Mouse (Mus musculus): ENCODE measurements around the gene 2810004N23Rik. TPM values are rescaled to one million over a fixed set of nuclear protein-coding genes. Genes with fewer than 3 reads are reported as not detected.

2810004N23Rik gene
- polyA plus RNA-seq, 2 experiments, result 13.5 to 17.9 TPM

DNA sequence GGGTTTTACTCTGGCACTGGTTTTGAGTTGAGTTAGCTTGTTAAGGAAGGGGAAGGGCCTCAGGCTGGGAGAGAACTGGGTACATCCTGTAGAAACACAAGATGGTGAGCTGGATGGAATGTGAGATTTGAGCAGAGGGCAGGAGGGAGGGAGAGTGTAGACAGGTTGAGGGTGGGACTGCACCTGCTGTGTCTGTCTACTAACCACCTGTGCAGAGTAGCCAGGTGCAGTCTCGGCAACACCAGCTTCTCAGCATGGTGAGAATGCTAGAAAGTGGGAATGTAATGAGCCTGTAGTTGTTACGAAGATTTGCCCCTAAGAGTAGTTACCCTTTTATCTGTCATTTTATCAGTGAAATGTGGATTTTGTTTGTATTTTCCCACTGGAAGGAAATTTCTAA is 42.6 kb upstream of the 2810004N23Rik start:
- no peaks in the 10 kb centered on the region for H3K27me3 ChIP-seq (ENCODE audit: control insufficient read depth, insufficient read depth, low read length)
- H3K4me2 ChIP-seq (ENCODE audit: low read depth), result no peak overlapping the region
- TF ChIP-seq CTCF (IDR thresholded peaks at IDR 0.05; ENCODE audit: low read depth) (no peak), EP300 (IDR thresholded peaks at IDR 0.05; ENCODE audit: low read depth) (no peak)
- H3K9me3 ChIP-seq (ENCODE audit: control insufficient read depth, low read length), result no peaks in the 10 kb centered on the region
- WGBS (ENCODE audit: insufficient replicate concordance), result 78% methylated on average over 2 of the region's 2 CpGs
- DNase-seq (ENCODE audit: low read depth in 3 of 3, low spot score in 3 of 3), result no peak
- no peak overlapping the region for H3K4me3 ChIP-seq (ENCODE audit: insufficient read depth in 1 of 2, low read depth in 2 of 2, low read length in 2 of 2)
- peaks cover 59% of the 10 kb centered on the region for H3K36me3 ChIP-seq (replicated peaks; ENCODE audit: control insufficient read depth, insufficient read depth, low read depth)
- H3K4me1 ChIP-seq (replicated peaks; ENCODE audit: control insufficient read depth in 2 of 2, insufficient read depth in 2 of 2, low read length in 1 of 2), result no peaks in the 10 kb centered on the region
- no peak for ATAC-seq (ENCODE audit: insufficient read depth)
- no peak overlapping the region for H3K9ac ChIP-seq (replicated peaks)
- no peak overlapping the region for H3K27ac ChIP-seq

DNA sequence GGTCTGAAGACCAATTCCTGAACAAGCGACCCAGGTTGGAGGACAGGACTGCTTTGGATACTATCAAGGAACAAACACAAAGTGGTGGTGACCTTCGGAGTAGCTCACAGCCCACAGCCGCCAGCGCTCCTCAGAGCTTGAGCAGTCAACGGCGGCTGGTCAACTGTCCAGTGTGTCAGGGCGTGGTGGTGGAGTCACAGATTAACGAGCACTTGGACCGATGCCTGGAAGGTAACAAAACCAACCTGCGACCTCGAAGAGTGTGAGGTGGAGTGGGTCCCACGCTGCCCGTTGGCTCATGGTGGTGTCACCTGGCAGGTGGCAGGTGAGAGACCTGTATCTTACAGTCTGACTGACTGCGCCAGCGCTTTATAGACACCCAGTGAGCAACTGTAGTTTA is 40.3 kb upstream of the 2810004N23Rik start:
- ATAC-seq (ENCODE audit: insufficient read depth), result no peak
- no peak overlapping the region for H3K4me2 ChIP-seq (ENCODE audit: low read depth)
- no peak for TF ChIP-seq CTCF (IDR thresholded peaks at IDR 0.05; ENCODE audit: low read depth)
- TF ChIP-seq EP300 (IDR thresholded peaks at IDR 0.05; ENCODE audit: low read depth), result no peak
- no peak overlapping the region for H3K27ac ChIP-seq
- no peak overlapping the region for H3K9ac ChIP-seq (replicated peaks)
- no peaks in the 10 kb centered on the region for H3K27me3 ChIP-seq (ENCODE audit: control insufficient read depth, insufficient read depth, low read length)
- no peak overlapping the region for H3K4me3 ChIP-seq (ENCODE audit: insufficient read depth in 1 of 2, low read depth in 2 of 2, low read length in 2 of 2)
- 88% methylated on average over 15 of the region's 15 CpGs for WGBS (ENCODE audit: insufficient replicate concordance)
- no peak for DNase-seq (ENCODE audit: low read depth in 3 of 3, low spot score in 3 of 3)
- H3K4me1 ChIP-seq (replicated peaks; ENCODE audit: control insufficient read depth in 2 of 2, insufficient read depth in 2 of 2, low read length in 1 of 2), result peaks cover 6 to 9% of the 10 kb centered on the region in 2 experiments
- no peaks in the 10 kb centered on the region for H3K9me3 ChIP-seq (ENCODE audit: control insufficient read depth, low read length)
- peaks cover 63% of the 10 kb centered on the region for H3K36me3 ChIP-seq (replicated peaks; ENCODE audit: control insufficient read depth, insufficient read depth, low read depth)

DNA sequence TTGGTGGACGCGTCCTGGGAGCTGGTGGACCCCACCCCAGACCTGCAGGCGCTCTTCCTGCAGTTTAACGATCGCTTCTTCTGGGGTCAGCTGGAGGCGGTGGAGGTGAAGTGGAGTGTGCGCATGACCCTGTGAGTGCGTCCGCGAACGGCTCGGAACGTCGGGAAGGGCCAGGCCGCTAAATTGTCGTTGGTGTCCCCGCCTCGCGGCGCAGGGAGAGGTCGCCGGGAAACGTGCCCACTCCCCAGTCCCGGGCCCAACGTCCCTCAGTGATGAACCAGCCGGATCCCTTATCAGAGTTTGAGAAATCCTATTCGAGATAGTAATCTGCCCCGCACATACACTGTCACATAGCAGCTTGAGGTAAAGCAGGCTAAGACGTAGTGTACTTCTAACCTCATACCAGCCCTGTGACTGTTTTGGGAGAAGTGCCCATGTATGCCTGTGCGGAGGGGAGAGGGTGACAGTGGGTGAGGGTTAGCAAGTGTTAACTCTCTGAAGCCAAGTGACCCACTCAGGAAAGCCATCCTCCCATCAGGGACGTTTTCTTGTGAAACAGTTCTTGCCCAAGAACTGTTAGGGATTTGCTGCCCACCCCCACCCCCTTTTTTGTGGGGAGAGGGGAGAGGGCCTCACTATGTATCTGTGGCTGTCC is 35.5 kb upstream of the 2810004N23Rik start:
- Histone ChIP-seq H3K27me3 (ENCODE audit: control insufficient read depth, insufficient read depth, low read length) (no peaks in the 10 kb centered on the region), H3K4me1 (replicated peaks; ENCODE audit: control insufficient read depth in 2 of 2, insufficient read depth in 2 of 2, low read length in 1 of 2) (peaks cover 9 to 12% of the 10 kb centered on the region in 2 experiments), H3K36me3 (replicated peaks; ENCODE audit: control insufficient read depth, insufficient read depth, low read depth) (peaks cover 48% of the 10 kb centered on the region), H3K9ac (replicated peaks) (peak overlapping the region; percentile 75), H3K27ac (no peak overlapping the region; the same call in 1 of the 2 replicates), H3K9me3 (ENCODE audit: control insufficient read depth, low read length) (no peaks in the 10 kb centered on the region), H3K4me3 (ENCODE audit: insufficient read depth in 1 of 2, low read depth in 2 of 2, low read length in 2 of 2) (peak overlapping the region; percentile 83 to 84), H3K4me2 (ENCODE audit: low read depth) (peak overlapping the region; percentile 84)
- peak in 1 of 3 experiments; percentile 10 for DNase-seq (ENCODE audit: low read depth in 3 of 3, low spot score in 3 of 3)
- WGBS (ENCODE audit: insufficient replicate concordance), result 3% methylated on average over 31 of the region's 31 CpGs
- no peak for TF ChIP-seq EP300 (IDR thresholded peaks at IDR 0.05; ENCODE audit: low read depth)
- TF ChIP-seq CTCF (IDR thresholded peaks at IDR 0.05; ENCODE audit: low read depth), result no peak
- no peak for ATAC-seq (ENCODE audit: insufficient read depth)

DNA sequence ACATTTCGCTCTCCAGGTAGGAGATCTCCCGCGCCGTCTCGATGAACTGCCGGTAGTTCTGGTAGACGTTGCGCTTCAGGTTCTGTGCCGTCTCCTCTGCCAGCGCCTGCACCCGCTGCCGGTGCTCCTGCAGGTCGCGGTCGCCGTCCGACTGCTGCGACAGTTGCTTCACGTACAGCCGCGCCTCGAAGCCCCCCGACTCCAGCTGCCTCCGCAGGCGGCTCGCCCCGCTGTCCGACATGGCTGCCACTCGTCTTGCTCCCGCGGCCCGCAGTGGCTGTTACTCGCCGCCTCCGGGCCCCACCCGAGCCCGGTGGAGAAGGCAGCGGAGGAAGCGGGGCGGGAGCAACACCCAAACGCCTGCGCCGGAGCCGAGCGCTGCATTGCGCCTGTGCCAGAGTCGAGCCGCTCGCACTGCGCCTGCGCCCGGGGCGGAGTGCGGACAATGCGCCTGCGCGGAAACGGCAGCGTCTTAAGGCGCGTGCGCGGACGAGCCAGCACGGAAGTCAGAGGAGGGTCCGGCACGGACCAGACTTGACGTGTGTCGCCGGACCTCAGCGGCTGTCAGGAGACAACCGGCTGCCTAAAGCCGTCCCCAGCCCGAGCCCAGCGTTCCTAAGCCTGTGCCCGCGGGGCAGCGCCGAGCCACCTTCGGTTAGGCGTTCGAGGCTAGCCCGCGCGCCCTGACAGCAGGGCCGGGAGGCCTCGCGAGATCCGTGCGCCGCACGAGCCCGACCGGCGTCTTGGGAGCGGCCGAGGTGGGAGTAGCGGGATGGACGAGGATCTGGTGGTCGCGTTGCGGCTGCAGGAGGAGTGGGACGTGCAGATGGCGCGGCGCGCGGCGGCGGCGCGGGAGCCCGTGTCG is 34.7 kb upstream of the 2810004N23Rik start, which contains the start of the genes Exoc8 and Sprtn:
Exoc8 (minus strand) TSS at position 320 of the 865 bp plus-strand sequence.
Sprtn (plus strand) TSS at position 501 of the 865 bp plus-strand sequence.
- Histone ChIP-seq H3K27ac (peak within 1 kb of the TSS; percentile 57), H3K27me3 (ENCODE audit: control insufficient read depth, insufficient read depth, low read length) (no peaks in the 10 kb centered on the region), H3K4me1 (replicated peaks; ENCODE audit: control insufficient read depth in 2 of 2, insufficient read depth in 2 of 2, low read length in 1 of 2) (peaks cover 9 to 12% of the 10 kb centered on the region in 2 experiments), H3K4me3 (ENCODE audit: insufficient read depth in 1 of 2, low read depth in 2 of 2, low read length in 2 of 2) (peak within 1 kb of the TSS; percentile 83 to 84), H3K9ac (replicated peaks) (peak within 1 kb of the TSS; percentile 88), H3K4me2 (ENCODE audit: low read depth) (peak within 1 kb of the TSS; percentile 98), H3K9me3 (ENCODE audit: control insufficient read depth, low read length) (no peaks in the 10 kb centered on the region), H3K36me3 (replicated peaks; ENCODE audit: control insufficient read depth, insufficient read depth, low read depth) (peaks cover 41% of the 10 kb centered on the region)
- TF ChIP-seq CTCF (IDR thresholded peaks at IDR 0.05; ENCODE audit: low read depth) (no peak), EP300 (IDR thresholded peaks at IDR 0.05; ENCODE audit: low read depth) (no peak)
- DNase-seq (ENCODE audit: low read depth in 3 of 3, low spot score in 3 of 3) (peak; percentile 87 to 91 (median 89)), ATAC-seq (ENCODE audit: insufficient read depth) (peak; percentile 93)
- WGBS (ENCODE audit: insufficient replicate concordance), result under 1% methylated on average over 114 of the region's 114 CpGs

Measured in liver, embryonic 14.5 days (tissue).